Mouse (Mus musculus) small intestine, adult 2 months (tissue): ENCODE measurements around the gene Ogfod2.

Experiments
- CTCF ChIP-seq: fragments of 200-500 bp; IDR thresholded peaks from 2 replicates; pipeline ENCODE4 v1.5.1; 2012; ENCODE audit warnings: low read depth, mild to moderate bottlenecking, control low read depth, inconsistent platforms, low read length, moderate library complexity, mixed read lengths; ENCODE audit not compliant: insufficient replicate concordance, insufficient read length; ENCODE audit errors: extremely low read depth
- POLR2A ChIP-seq: fragments of 200-500 bp; IDR thresholded peaks from 2 replicates; pipeline ENCODE4 v1.6.1; 2012; ENCODE audit warnings: low read depth, mild to moderate bottlenecking, control low read depth, inconsistent platforms, low read length, moderate library complexity

- TF ChIP-seq CTCF (no peak), POLR2A (no peak)
These were observed 37.2 kb upstream of the Ogfod2 start for GRCm38 (mm10) chr5:124074845-124075307.
